Mouse (Mus musculus): ENCODE data around the gene Pkd2.

DNA sequence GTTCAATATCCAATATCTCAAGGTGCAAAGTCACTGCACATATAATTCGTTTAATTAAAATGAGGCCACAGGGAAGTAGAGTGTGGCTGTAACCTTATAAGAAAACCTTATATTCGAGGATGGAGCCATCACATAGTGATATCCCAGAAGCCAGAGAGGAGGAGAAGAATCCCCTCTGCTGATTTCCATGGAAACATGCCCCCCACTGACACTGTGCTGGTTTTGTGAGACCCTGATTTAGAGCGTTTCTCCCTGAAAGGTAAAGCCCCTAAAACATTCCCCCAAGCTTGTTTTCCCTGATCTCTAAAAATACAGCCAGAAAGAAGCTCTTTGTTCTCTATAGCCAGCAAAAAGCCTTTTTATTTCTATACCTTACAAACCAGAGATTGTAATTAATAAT is 9.8 kb upstream of the Pkd2 start:
- TF ChIP-seq POLR2A (IDR thresholded peaks at IDR 0.05; ENCODE audit: borderline replicate concordance, insufficient read depth, low read length) (no peak), CTCF (IDR thresholded peaks at IDR 0.05; ENCODE audit: borderline replicate concordance, insufficient read depth, low read depth, low read length) (no peak)
